Mouse (Mus musculus) induced T-regulatory cell, adult 2 months (primary cell): Measurements from ENCODE around the gene Lyve1.

Experiments
- DNase-seq: peaks from one replicate; pipeline ENCODE4 v3.0.0-alpha.2; 2012; ENCODE audit warnings: low read depth

The Lyve1 gene

DNA sequence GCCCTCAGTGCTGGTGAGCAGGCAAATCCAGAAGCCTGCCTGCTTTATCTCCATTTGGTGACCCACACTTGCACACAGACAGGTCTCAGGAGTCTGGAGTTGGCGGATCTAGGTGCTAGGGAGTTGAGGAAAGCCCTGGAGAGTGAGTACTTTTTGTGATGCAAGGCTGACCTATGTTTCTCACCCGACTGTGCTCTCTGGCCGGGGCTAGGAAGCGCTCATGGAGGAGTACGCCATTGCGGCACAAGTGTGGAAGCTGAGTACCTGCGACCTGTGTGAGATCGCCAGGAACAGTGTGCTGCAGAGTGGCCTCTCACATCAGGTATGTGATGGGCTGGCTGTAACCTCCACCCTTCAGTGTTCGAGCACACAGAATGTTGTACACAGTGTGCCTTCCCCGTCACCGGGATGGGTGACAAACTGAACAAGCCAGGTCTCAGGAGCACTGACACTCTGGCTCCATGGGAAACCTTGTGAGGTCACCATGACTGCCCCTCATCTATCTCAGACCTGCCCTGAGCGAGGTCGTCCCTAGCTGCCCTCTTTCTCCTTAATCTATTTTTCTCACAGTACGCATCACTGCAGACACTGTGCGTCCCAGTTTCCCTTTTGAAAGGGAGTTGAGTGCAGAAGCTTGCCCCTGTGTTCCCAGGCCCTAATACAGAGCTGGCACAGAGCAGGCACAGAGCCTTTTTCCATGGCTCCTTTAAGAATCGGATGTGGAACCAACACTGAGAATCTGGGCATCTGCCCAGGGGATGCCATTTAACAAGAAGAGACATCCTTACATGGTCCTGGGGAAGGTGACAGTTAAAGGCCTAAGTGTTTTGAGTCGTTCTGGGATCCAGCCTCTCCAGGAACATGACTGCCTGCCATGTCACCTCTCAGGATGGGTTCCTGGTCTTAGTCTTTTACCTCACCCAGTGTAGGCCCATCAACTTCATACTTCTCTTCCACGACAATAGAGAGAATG, 53.2 kb downstream of the Lyve1 start:
- DNase-seq: no peak

DNA sequence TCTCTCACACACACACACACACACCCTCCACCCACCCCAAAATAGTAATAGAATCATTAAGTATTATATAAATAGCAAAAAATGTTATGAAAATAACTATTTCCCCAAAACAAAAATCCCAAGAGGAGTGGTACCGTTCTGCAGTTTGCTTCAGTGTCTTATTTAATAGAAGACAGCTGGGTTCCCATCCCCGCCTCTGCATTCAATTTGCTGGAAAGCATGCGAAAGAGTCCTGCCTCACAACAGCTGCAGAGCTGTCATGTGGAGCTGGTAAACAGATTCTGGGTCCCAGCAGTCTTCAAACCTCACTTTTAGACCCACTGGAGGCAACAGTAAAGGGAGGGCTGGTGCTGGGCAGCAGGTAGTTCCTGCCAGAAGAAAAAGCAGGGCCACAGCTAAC, 54.1 kb downstream of the Lyve1 start:
- no peak for DNase-seq

DNA sequence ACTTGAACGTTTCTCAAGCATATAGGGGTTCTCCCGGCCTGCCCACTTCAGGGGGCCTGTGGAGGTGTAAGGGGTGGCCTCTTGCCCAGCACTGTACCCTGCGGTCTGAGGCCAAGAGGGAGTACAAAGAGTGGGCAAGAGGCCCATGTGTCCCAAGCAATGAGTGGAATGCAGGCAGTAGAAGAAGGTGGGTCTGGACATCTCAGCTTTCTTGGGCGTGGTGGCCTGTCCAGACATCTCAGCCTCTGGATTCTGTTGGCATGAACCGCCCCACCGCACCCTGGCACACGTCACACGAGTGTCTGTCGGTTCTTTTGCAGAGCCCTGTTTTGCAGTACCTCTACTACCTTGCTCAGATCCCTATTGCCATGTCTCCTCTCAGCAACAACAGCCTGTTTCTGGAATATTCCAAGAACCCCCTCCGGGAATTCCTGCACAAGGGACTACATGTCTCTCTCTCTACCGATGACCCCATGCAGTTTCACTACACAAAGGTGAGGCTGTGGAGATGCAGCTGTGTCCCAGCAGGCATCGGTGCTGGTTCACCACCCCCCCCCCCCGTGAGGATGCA, 55.5 kb downstream of the Lyve1 start:
- DNase-seq: no peak

DNA sequence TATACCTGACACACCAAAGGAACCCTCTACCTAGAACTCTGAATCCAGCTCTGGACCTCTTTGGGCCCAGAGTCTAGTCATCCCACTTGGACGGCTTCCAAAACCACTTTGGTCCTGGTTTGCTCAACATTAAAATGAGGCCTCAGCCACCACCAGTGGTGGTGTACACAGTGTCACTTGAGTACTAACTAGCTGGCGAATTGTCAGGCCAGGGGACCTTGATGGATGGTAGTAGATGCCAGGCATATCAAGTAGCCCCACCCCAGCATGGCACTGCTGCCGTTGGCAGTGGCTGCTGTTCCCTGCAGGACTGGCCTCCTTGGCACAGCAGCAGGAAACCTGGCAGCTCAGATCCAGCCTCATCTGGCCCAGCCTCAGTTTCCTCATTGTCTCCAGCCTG, 58.8 kb downstream of the Lyve1 start:
- DNase-seq: no peak

DNA sequence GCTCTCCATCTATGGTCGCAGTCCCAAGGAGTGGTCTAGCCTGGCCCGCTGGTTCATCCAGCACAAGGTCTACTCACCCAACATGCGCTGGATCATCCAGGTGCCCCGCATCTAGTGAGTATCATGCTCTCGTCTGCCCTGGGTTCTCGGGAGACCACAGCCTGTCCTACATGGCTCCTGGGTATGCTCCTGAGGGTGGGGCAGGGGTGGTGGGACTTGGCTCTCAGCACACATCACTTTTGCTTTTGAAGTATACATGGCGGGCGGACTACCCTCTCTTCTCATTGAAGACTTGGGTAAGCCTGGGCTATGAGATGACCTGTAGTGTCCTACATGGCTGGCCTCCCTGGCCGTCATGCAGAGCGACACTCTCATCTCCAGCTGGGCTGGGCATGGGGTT, 59.9 kb downstream of the Lyve1 start:
- DNase-seq: no peak

DNA sequence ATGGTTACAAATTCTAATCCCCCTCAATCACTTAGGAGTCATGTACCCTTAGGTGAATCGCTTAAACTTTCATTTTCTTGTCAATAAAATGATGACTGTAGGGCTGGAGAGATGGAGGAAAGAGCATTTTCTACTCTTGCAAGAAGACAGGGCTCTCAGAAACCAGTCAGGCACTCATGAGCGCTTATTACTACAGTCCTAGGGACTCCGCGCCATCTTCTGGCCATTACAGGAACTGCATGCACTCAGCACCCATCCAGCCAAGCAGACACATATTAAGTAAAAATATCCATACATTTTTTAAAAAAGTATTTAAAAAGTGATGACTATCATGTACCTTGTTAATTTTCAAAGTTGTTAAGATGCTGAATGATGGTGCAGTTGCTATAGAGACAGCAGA, 62.0 kb downstream of the Lyve1 start:
- peak; percentile 85 for DNase-seq
